Mouse (Mus musculus) E14TG2a.4 (cell line): ENCODE results near the gene Fat2.

Source experiments
- H3K27me3 ChIP-seq: 2 replicates; pipeline ENCODE4 v1.6.1; 2014; ENCODE audit warnings: low read length, control low read depth; ENCODE audit not compliant: insufficient read depth
- H3K36me3 ChIP-seq: 2 replicates; pipeline ENCODE4 v1.6.1; 2014; ENCODE audit warnings: low read length, control low read depth; ENCODE audit not compliant: insufficient read depth
- H3K4me1 ChIP-seq: replicated peaks from 2 replicates; pipeline ENCODE4 v1.6.1; 2014; ENCODE audit warnings: low read depth, low read length, control low read depth
- H3K4me3 ChIP-seq: replicated peaks from 2 replicates; pipeline ENCODE4 v1.5.1; 2014; ENCODE audit warnings: mild to moderate bottlenecking, low read length
- H3K9me3 ChIP-seq: 2 replicates; pipeline ENCODE4 v1.6.1; 2014; ENCODE audit warnings: low read length, control low read depth
- CTCF ChIP-seq: conservative IDR thresholded peaks from 2 replicates; pipeline ENCODE4 v1.5.1; 2014; ENCODE audit warnings: low read length
- NANOG ChIP-seq: IDR thresholded peaks from 2 replicates; pipeline ENCODE4 v1.6.1; 2014; ENCODE audit warnings: borderline replicate concordance, low read length, mixed read lengths
- POU5F1 ChIP-seq: IDR thresholded peaks from 2 replicates; pipeline ENCODE4 v1.6.1; 2014; ENCODE audit warnings: low read length, borderline replicate concordance

Gene Fat2

GRCm38 (mm10) chr11:55239496-55239895, 96.9 kb downstream of the Fat2 start:
- Histone ChIP-seq H3K9me3 (peaks cover 20% of the 10 kb centered on the region), H3K36me3 (peaks cover 5% of the 10 kb centered on the region; the same call in 1 of the 2 replicates), H3K4me3 (no peak overlapping the region), H3K27me3 (no peaks in the 10 kb centered on the region), H3K4me1 (peaks cover 8% of the 10 kb centered on the region)
- TF ChIP-seq CTCF (no peak), NANOG (no peak), POU5F1 (no peak)

- Histone ChIP-seq H3K9me3 (peaks cover 20% of the 10 kb centered on the region), H3K27me3 (no peaks in the 10 kb centered on the region), H3K36me3 (peaks cover 24% of the 10 kb centered on the region), H3K4me3 (no peak overlapping the region), H3K4me1 (peaks cover 8% of the 10 kb centered on the region)
- TF ChIP-seq NANOG (no peak), CTCF (no peak), POU5F1 (no peak)
These were observed 99.5 kb downstream of the Fat2 start for GRCm38 (mm10) chr11:55236815-55237214.

- peaks cover 9% of the 10 kb centered on the region for H3K9me3 ChIP-seq
- peaks cover 41% of the 10 kb centered on the region for H3K36me3 ChIP-seq
- no peak overlapping the region for H3K4me3 ChIP-seq
- peaks cover 8% of the 10 kb centered on the region for H3K4me1 ChIP-seq
- H3K27me3 ChIP-seq: no peaks in the 10 kb centered on the region
- TF ChIP-seq POU5F1 (no peak), NANOG (no peak), CTCF (no peak)
These were observed 101.6 kb downstream of the Fat2 start for GRCm38 (mm10) chr11:55234791-55235190.

GRCm38 (mm10) chr11:55234288-55234687, 102.1 kb downstream of the Fat2 start:
- no peaks in the 10 kb centered on the region for H3K27me3 ChIP-seq
- H3K9me3 ChIP-seq: peaks cover 4% of the 10 kb centered on the region
- H3K36me3 ChIP-seq: peaks cover 44% of the 10 kb centered on the region
- peaks cover 8% of the 10 kb centered on the region for H3K4me1 ChIP-seq
- no peak for TF ChIP-seq CTCF
- no peak for TF ChIP-seq POU5F1
- no peak for TF ChIP-seq NANOG
- no peak overlapping the region for H3K4me3 ChIP-seq

GRCm38 (mm10) chr11:55231034-55231433, 105.3 kb downstream of the Fat2 start:
- Histone ChIP-seq H3K4me3 (no peak overlapping the region), H3K4me1 (peaks cover 8% of the 10 kb centered on the region), H3K27me3 (no peaks in the 10 kb centered on the region), H3K36me3 (peaks cover 67% of the 10 kb centered on the region), H3K9me3 (no peaks in the 10 kb centered on the region)
- TF ChIP-seq POU5F1: no peak
- TF ChIP-seq CTCF: no peak
- no peak for TF ChIP-seq NANOG

GRCm38 (mm10) chr11:55221306-55221705, 115.1 kb downstream of the Fat2 start:
- H3K27me3 ChIP-seq: no peaks in the 10 kb centered on the region
- no peaks in the 10 kb centered on the region for H3K9me3 ChIP-seq
- no peak overlapping the region for H3K4me3 ChIP-seq
- H3K4me1 ChIP-seq: no peaks in the 10 kb centered on the region
- TF ChIP-seq CTCF (no peak), POU5F1 (no peak), NANOG (no peak)
- peaks cover 97% of the 10 kb centered on the region for H3K36me3 ChIP-seq

GRCm38 (mm10) chr11:55218473-55218872, 117.9 kb downstream of the Fat2 start:
- TF ChIP-seq POU5F1: no peak
- TF ChIP-seq CTCF: no peak
- TF ChIP-seq NANOG: no peak
- Histone ChIP-seq H3K27me3 (no peaks in the 10 kb centered on the region), H3K36me3 (peaks cover 80% of the 10 kb centered on the region), H3K4me3 (no peak overlapping the region), H3K4me1 (no peaks in the 10 kb centered on the region; the same call in 1 of the 2 replicates), H3K9me3 (no peaks in the 10 kb centered on the region)

GRCm38 (mm10) chr11:55217880-55218279, 118.5 kb downstream of the Fat2 start:
- H3K4me3 ChIP-seq: no peak overlapping the region
- TF ChIP-seq CTCF (no peak), POU5F1 (no peak), NANOG (no peak)
- no peaks in the 10 kb centered on the region for H3K27me3 ChIP-seq
- no peaks in the 10 kb centered on the region; the same call in 1 of the 2 replicates for H3K4me1 ChIP-seq
- peaks cover 75% of the 10 kb centered on the region for H3K36me3 ChIP-seq
- 0 out of 2 replicates have a peak, but pooled peaks cover 2% of the 10 kb centered on the region for H3K9me3 ChIP-seq

GRCm38 (mm10) chr11:55217418-55217817, 118.9 kb downstream of the Fat2 start:
- TF ChIP-seq POU5F1 (no peak), NANOG (no peak), CTCF (no peak)
- Histone ChIP-seq H3K4me1 (peaks cover under 1% of the 10 kb centered on the region), H3K4me3 (no peak overlapping the region), H3K36me3 (peaks cover 71% of the 10 kb centered on the region), H3K27me3 (no peaks in the 10 kb centered on the region), H3K9me3 (0 out of 2 replicates have a peak, but pooled peaks cover 3% of the 10 kb centered on the region)
